Mouse (Mus musculus) gastrocnemius, postnatal 14 days (tissue): ENCODE measurements around the gene Gm49450. TPM values are rescaled to one million over a fixed set of nuclear protein-coding genes. Genes with fewer than 3 reads are reported as not detected.

ENCODE experiments used
- DNase-seq: peaks from one replicate; pipeline ENCODE4 v3.0.0; 2021; ENCODE audit warnings: mixed read lengths
- intact Hi-C: fragments of 180-260 bp; cut with DNase I; formaldehyde crosslinking; loops from one replicate; pipeline ENCODE4 v1.15.1; 2025; ENCODE audit warnings: low total_unique reads
- long read RNA-seq, 2 experiments: library from polyadenylated mRNA; stranded (forward); transcript quantifications; one replicate each; pipeline ENCODE4 v2.0.0; 2021
- total RNA-seq, 2 experiments: library from RNA; stranded (reverse); gene quantifications; 2 replicates each; pipeline ENCODE4 v1.2.3; 2021

The Gm49450 gene
- total RNA-seq = not detected
- long read RNA-seq, experiment 1 = 0 reads
- long read RNA-seq, experiment 2 = 0 reads

- intact Hi-C loops = no loop called here
- DNase-seq = peak; percentile 90
Observed at GRCm38 (mm10) chr15:98953401-98954356, at the start of gene Gm49450, which contains the start of gene Tuba1a. Gene Gm49450, minus strand, starts transcription at chr15:98953551. Gene Tuba1a, minus strand, starts transcription at chr15:98953703.

GRCm38 (mm10) chr15:99001451-99001931 lies 48.1 kb upstream of the Gm49450 start:
- DNase-seq = peak; percentile 32
- intact Hi-C loops = no loop called here

- DNase-seq = peak; percentile 45
- intact Hi-C loops = no loop called here
Observed at GRCm38 (mm10) chr15:99000535-99001283, 47.4 kb upstream of the Gm49450 start.

GRCm38 (mm10) chr15:98998775-98999157 lies 45.4 kb upstream of the Gm49450 start:
- DNase-seq = no peak
- intact Hi-C loops = loop anchor here (5.0 to 10.0 kb wide), 3 partner anchors 56 to 1644 kb away; partner anchors contain the start of gene Rhebl1

GRCm38 (mm10) chr15:98997938-98998774 lies 44.8 kb upstream of the Gm49450 start:
- DNase-seq = no peak
- intact Hi-C loops = loop anchor here (5.0 to 10.0 kb wide), 3 partner anchors 56 to 1643 kb away; partner anchors contain the start of gene Rhebl1

GRCm38 (mm10) chr15:98996840-98997239 lies 43.5 kb upstream of the Gm49450 start:
- intact Hi-C loops = loop anchor here (5.0 to 10.0 kb wide), 3 partner anchors 55 to 1642 kb away; partner anchors contain the start of gene Rhebl1

GRCm38 (mm10) chr15:98994957-98995520 lies 41.7 kb upstream of the Gm49450 start:
- DNase-seq = no peak
- intact Hi-C loops = loop anchor here (5.0 to 10.0 kb wide), 4 partner anchors 53 to 1640 kb away; partner anchors contain the start of genes Kmt2d and Rhebl1

More at GRCm38 (mm10) chr15:98996840-98997239, 43.5 kb upstream of the Gm49450 start:
- no peak for DNase-seq

- DNase-seq = peak; percentile 88
- intact Hi-C loops = loop anchor here (5.0 to 10.0 kb wide), 2 partner anchors 122 to 1639 kb away; partner anchors contain the start of gene Kmt2d
Observed at GRCm38 (mm10) chr15:98993865-98994264, 40.5 kb upstream of the Gm49450 start.

GRCm38 (mm10) chr15:98993093-98993793 lies 39.9 kb upstream of the Gm49450 start:
- intact Hi-C loops = loop anchor here (5.0 to 10.0 kb wide), 2 partner anchors 121 to 1638 kb away; partner anchors contain the start of gene Kmt2d
- DNase-seq = peak; percentile 95

- intact Hi-C loops = loop anchor here (5.0 to 10.0 kb wide), 2 partner anchors 120 to 1637 kb away; partner anchors contain the start of gene Kmt2d
- DNase-seq = no peak
Observed at GRCm38 (mm10) chr15:98992086-98992912, 38.9 kb upstream of the Gm49450 start.

GRCm38 (mm10) chr15:98991540-98992050 lies 38.2 kb upstream of the Gm49450 start:
- intact Hi-C loops = loop anchor here (5.0 to 10.0 kb wide), 2 partner anchors 119 to 1637 kb away; partner anchors contain the start of gene Kmt2d
- DNase-seq = no peak

- intact Hi-C loops = loop anchor here (5.0 to 10.0 kb wide), 2 partner anchors 119 to 1636 kb away; partner anchors contain the start of gene Kmt2d
- peak; percentile 51 for DNase-seq
Observed at GRCm38 (mm10) chr15:98990669-98991539, 37.6 kb upstream of the Gm49450 start.

- intact Hi-C loops = loop anchor here (5.0 to 10.0 kb wide), 2 partner anchors 118 to 1635 kb away; partner anchors contain the start of gene Kmt2d
- DNase-seq = no peak
Observed at GRCm38 (mm10) chr15:98989701-98990430, 36.5 kb upstream of the Gm49450 start.

GRCm38 (mm10) chr15:98988787-98989186 lies 35.4 kb upstream of the Gm49450 start:
- intact Hi-C loops = no loop called here
- DNase-seq = no peak
